29 mouse cellular contexts compared by ENCODE assay signal in the genomic region with DNA sequence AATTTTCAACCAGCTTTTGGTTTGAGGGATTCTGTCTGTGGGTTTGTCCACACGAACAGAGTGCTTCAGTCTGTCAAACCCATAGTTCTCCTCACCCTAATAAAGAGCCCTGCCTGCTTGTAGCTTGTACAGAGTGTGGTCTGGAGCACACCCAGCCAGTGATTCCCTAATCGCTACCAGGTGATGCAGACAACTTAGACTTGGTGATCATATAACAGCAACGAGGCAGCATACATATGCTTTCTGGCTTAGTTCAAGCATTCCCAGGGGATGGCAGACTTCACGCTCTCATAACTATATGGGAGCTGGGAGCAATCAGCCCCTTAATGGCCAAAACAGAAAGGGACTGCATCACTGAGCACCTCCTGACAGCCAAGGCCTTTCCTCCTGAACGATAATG.
A peak's percentile ranks its signal among the peaks of the same experiment; 100 is the strongest.
DNase-seq lines count a peak whose midpoint lies in the region; ATAC-seq lines count a peak whose summit lies in the region.
"Had no signal": no experiment of that assay in that cellular context is flagged by ENCODE, and none has a peak within 500 bp of the region (broad histone marks: within the 10 kb centered on the region; RNA-seq: fewer than 3 reads in every experiment).

No protein-coding gene starts in this region.

- H3K9ac ChIP-seq in embryonic facial prominence, embryonic 11.5 days (replicated peaks; ENCODE audit: low read length), result no peak overlapping the region
- no peak overlapping the region for H3K9ac ChIP-seq in limb, embryonic 12.5 days (replicated peaks)
- H3K9ac ChIP-seq: forebrain, embryonic 15.5 days; heart, embryonic 13.5 days; hindbrain, embryonic 14.5 days; liver, embryonic 12.5 days; liver, postnatal 0 days; midbrain, embryonic 13.5 days; neural tube, embryonic 13.5 days; stomach, embryonic 15.5 days had no signal

- ATAC-seq in embryonic facial prominence, embryonic 11.5 days (replicated peaks; ENCODE audit: insufficient number of reproducible peaks, low FRiP score, low TSS enrichment, low read depth), result no peak
- ATAC-seq in limb, embryonic 12.5 days (ENCODE audit: insufficient number of reproducible peaks, insufficient read depth, low FRiP score, low TSS enrichment, low read depth), result peak; percentile 79
- ATAC-seq: forebrain, embryonic 15.5 days; intestine, postnatal 0 days; liver, embryonic 12.5 days; liver, postnatal 0 days; midbrain, embryonic 13.5 days; Patski had no signal

- no peaks in the 10 kb centered on the region for H3K9me3 ChIP-seq in embryonic facial prominence, embryonic 11.5 days (replicated peaks; ENCODE audit: control insufficient read depth, low read length)
- H3K9me3 ChIP-seq in limb, embryonic 12.5 days, result no peaks in the 10 kb centered on the region
- H3K9me3 ChIP-seq: forebrain, embryonic 10.5 days; forebrain, embryonic 15.5 days; G1E; heart, embryonic 13.5 days; liver, embryonic 12.5 days; midbrain, embryonic 13.5 days; neural tube, embryonic 13.5 days; stomach, embryonic 15.5 days had no signal

- peak; percentile 20 for DNase-seq in embryo, embryonic 10.5 days (ENCODE audit: low spot score)
- DNase-seq in embryonic facial prominence, embryonic 11.5 days (ENCODE audit: low spot score), result peak; percentile 68
- no peak for DNase-seq in left cerebral cortex, adult 11 months (ENCODE audit: low spot score)
- no peak for DNase-seq in cerebellum, postnatal 36 days
- no peak for DNase-seq in frontal cortex, adult 2 months (ENCODE audit: extremely low spot score in 1 of 2, low spot score in 1 of 2)
- DNase-seq: adrenal gland, postnatal 36 days; cerebellum, adult 18-20 months; cerebellum, postnatal 10 days; gastrocnemius, postnatal 10 days; heart, postnatal 10 days; kidney, postnatal 14 days; layer of hippocampus, adult 9-11 months; liver, postnatal 0 days; lung, postnatal 36 days; right cerebral cortex, postnatal 14 days had no signal

- WGBS in embryonic facial prominence, embryonic 11.5 days, result 43% methylated on average over 5 of the region's 5 CpGs
- WGBS in limb, embryonic 12.5 days, result 46% methylated on average over 5 of the region's 5 CpGs

- no peak overlapping the region for H3K4me2 ChIP-seq in embryonic facial prominence, embryonic 11.5 days (ENCODE audit: low read depth, low read length)
- H3K4me2 ChIP-seq in limb, embryonic 12.5 days, result no peak overlapping the region
- H3K4me2 ChIP-seq: forebrain, embryonic 15.5 days; heart, embryonic 13.5 days; hindbrain, embryonic 14.5 days; liver, embryonic 12.5 days; midbrain, embryonic 13.5 days; neural tube, embryonic 13.5 days; stomach, embryonic 15.5 days had no signal

- no peak overlapping the region for H3K4me3 ChIP-seq in embryonic facial prominence, embryonic 11.5 days (ENCODE audit: low read depth, low read length)
- no peak overlapping the region for H3K4me3 ChIP-seq in limb, embryonic 12.5 days (replicated peaks)
- H3K4me3 ChIP-seq: forebrain, embryonic 10.5 days; forebrain, embryonic 15.5 days; heart, embryonic 13.5 days; left cerebral cortex, adult 2 months; liver, embryonic 12.5 days; megakaryocyte, embryonic 14.5 days; midbrain, embryonic 13.5 days; neural tube, embryonic 13.5 days; stomach, embryonic 15.5 days had no signal

- no peaks in the 10 kb centered on the region for H3K36me3 ChIP-seq in embryonic facial prominence, embryonic 11.5 days (replicated peaks; ENCODE audit: control insufficient read depth, insufficient read depth, low read depth, low read length)
- H3K36me3 ChIP-seq in limb, embryonic 12.5 days, result peaks cover 15% of the 10 kb centered on the region
- H3K36me3 ChIP-seq: forebrain, embryonic 15.5 days; G1E; liver, embryonic 12.5 days; midbrain, embryonic 13.5 days; neural tube, embryonic 13.5 days; stomach, embryonic 15.5 days had no signal

- H3K27me3 ChIP-seq in embryonic facial prominence, embryonic 11.5 days (ENCODE audit: control insufficient read depth, insufficient read depth, low read length), result no peaks in the 10 kb centered on the region
- no peaks in the 10 kb centered on the region for H3K27me3 ChIP-seq in limb, embryonic 12.5 days
- H3K27me3 ChIP-seq: forebrain, embryonic 15.5 days; heart, embryonic 13.5 days; liver, embryonic 12.5 days; midbrain, embryonic 13.5 days; neural tube, embryonic 13.5 days; stomach, embryonic 15.5 days had no signal

- no peak overlapping the region for H3K27ac ChIP-seq in embryonic facial prominence, embryonic 11.5 days (replicated peaks; ENCODE audit: low read depth, low read length)
- H3K27ac ChIP-seq in limb, embryonic 12.5 days, result 0 out of 2 replicates have a peak overlapping the region, but pooled peaks have one; percentile 19
- H3K27ac ChIP-seq: forebrain, embryonic 10.5 days; forebrain, embryonic 15.5 days; heart, embryonic 13.5 days; hindbrain, embryonic 14.5 days; left cerebral cortex, adult 2 months; liver, embryonic 12.5 days; midbrain, embryonic 13.5 days; neural tube, embryonic 13.5 days; stomach, embryonic 15.5 days had no signal

- H3K4me1 ChIP-seq in embryonic facial prominence, embryonic 11.5 days (ENCODE audit: control insufficient read depth, insufficient read depth, low read length), result no peaks in the 10 kb centered on the region
- H3K4me1 ChIP-seq in limb, embryonic 12.5 days (replicated peaks), result peaks cover 6% of the 10 kb centered on the region; the same call in 1 of the 2 replicates
- H3K4me1 ChIP-seq: forebrain, embryonic 10.5 days; forebrain, embryonic 15.5 days; heart, embryonic 13.5 days; liver, embryonic 12.5 days; megakaryocyte, embryonic 14.5 days; midbrain, embryonic 13.5 days; neural tube, embryonic 13.5 days; stomach, embryonic 15.5 days had no signal

Comparison
In these comparisons a context has a peak if more than half of its experiments do, and no peak if none do; other contexts are left out.
1. DNase-seq: peak in embryo, embryonic 10.5 days (single experiment) and embryonic facial prominence, embryonic 11.5 days (single experiment); none in left cerebral cortex, adult 11 months (single experiment), cerebellum, postnatal 36 days (0 of 2) and frontal cortex, adult 2 months (0 of 2).